Mouse (Mus musculus) embryonic facial prominence, embryonic 15.5 days (tissue): ENCODE data around the gene Gm43720. TPM values are rescaled to one million over a fixed set of nuclear protein-coding genes. Genes with fewer than 3 reads are reported as not detected.

Experiments
- ATAC-seq: fragments of 200-750 bp; cut with Nextera tagmentation; 2 replicates; pipeline ENCODE4 v1.8.0; 2017; ENCODE audit warnings: low read depth, moderate TSS enrichment; ENCODE audit not compliant: insufficient number of reproducible peaks, low FRiP score, low TSS enrichment
- H3K27ac ChIP-seq: fragments of 300-500 bp; sonication (generic); replicated peaks from 2 replicates; pipeline ENCODE4 v1.5.1; 2015; ENCODE audit warnings: mild to moderate bottlenecking, inconsistent platforms
- H3K27me3 ChIP-seq: fragments of 300-500 bp; sonication (generic); 2 replicates; pipeline ENCODE4 v1.6.1; 2015; ENCODE audit warnings: inconsistent platforms
- H3K36me3 ChIP-seq: fragments of 300-500 bp; sonication (generic); 2 replicates; pipeline ENCODE4 v1.6.1; 2015; ENCODE audit warnings: mild to moderate bottlenecking, inconsistent platforms
- H3K4me1 ChIP-seq: fragments of 300-500 bp; sonication (generic); 2 replicates; pipeline ENCODE4 v1.6.1; 2015; ENCODE audit warnings: inconsistent platforms
- H3K4me2 ChIP-seq: fragments of 300-500 bp; sonication (generic); replicated peaks from 2 replicates; pipeline ENCODE4 v1.6.1; 2015; ENCODE audit warnings: mild to moderate bottlenecking, inconsistent platforms
- H3K4me3 ChIP-seq: fragments of 300-500 bp; sonication (generic); replicated peaks from 2 replicates; pipeline ENCODE4 v1.5.1; 2015; ENCODE audit warnings: mild to moderate bottlenecking, inconsistent platforms
- H3K9ac ChIP-seq: fragments of 300-500 bp; sonication (generic); 2 replicates; pipeline ENCODE4 v1.6.1; 2015; ENCODE audit warnings: inconsistent platforms
- H3K9me3 ChIP-seq: fragments of 300-500 bp; sonication (generic); replicated peaks from 2 replicates; pipeline ENCODE4 v1.6.1; 2016; ENCODE audit warnings: inconsistent platforms
- WGBS: fragments of 180-500 bp; shearing (Covaris S2); methylation state at CpG from one replicate; pipeline ENCODE4 v1.1.7; 2015; 5-methylcytosine and 5-hydroxymethylcytosine counted together
- polyA plus RNA-seq: library from polyadenylated mRNA; unstranded; fragments of >200 nt; fragmentation: Nextera tagmentation; extraction: Ambion mirVana; gene quantifications from 2 replicates; pipeline ENCODE4 v1.2.1, GENCODE M21; 2015

Gm43720 gene
- polyA plus RNA-seq, 1 experiment from 2014 or later = 0.13 TPM

DNA sequence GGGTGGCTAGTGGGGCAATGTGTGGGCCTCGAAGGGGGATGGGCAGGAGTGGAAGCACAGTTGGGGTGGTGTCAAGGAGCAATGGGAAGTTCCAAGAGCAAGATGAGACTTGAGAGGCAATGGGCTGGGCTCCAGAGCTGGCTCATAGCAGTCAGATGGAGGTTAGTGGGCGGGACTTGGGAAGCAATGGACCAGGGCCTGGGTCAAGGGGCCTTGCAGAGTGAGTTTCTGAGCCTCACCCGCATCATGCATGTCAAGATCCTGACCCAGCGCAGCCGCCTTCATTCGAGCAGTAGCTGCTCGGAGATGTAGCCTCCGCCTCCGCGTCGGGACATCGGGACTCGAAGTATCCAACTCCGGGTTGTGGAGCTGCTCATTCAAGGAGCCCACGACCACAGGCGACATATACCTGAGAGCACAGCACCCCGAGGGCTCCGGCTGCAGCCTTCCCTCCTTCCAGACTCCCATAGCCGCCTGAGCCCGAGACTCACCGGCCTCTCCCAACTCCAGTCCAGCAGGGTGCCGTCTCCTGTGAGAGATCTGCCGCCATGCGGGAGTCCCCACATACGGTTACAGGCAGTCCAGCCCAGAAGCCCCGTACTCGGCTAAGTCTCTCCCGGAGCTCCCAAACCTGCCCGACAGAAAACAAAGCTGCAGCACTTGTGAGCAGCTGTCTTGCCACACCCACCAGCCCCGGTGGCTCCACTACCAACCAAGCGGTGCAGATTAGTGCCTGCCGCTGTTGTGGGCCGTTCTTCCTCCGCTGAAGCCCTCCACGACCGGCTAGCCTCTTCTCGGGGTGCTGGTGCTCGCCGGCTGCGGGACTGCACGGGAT is 4.3 kb downstream of the Gm43720 start:
- peak overlapping the region; percentile 33; the same call in 1 of the 2 replicates for H3K9ac ChIP-seq
- peaks cover 54% of the 10 kb centered on the region for H3K4me1 ChIP-seq

DNA sequence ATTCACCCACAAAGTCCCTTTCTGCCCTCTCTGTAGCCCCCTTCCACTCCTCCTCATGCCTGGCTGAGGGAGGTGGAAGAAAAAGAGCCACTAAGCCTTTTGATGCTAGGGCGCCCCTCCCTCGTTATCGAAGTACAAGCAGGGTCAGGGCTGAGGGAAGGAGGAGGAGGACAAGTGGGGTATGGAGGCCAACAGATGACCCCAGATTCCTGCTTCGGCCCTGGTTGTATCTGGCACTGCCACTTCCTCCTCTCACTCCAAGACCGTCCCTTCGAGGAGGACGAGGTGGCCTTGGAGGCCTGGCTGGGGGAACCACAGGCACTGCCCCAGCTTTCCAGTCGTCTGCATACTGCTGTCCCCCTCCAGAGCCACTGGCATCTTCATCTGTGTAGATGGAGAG is 5.6 kb downstream of the Gm43720 start:
- no peak for ATAC-seq
- Histone ChIP-seq H3K4me3 (no peak overlapping the region), H3K9ac (no peak overlapping the region), H3K4me2 (no peak overlapping the region), H3K4me1 (peaks cover 49% of the 10 kb centered on the region), H3K27me3 (peaks cover 6% of the 10 kb centered on the region; the same call in 1 of the 2 replicates), H3K9me3 (no peaks in the 10 kb centered on the region), H3K27ac (no peak overlapping the region), H3K36me3 (peaks cover 3% of the 10 kb centered on the region; the same call in 1 of the 2 replicates)
- 74% methylated on average over 8 of the region's 8 CpGs for WGBS

More for the DNA sequence above, 4.3 kb downstream of the Gm43720 start:
- 20% methylated on average over 41 of the region's 41 CpGs for WGBS
- H3K36me3 ChIP-seq = peaks cover 3% of the 10 kb centered on the region; the same call in 1 of the 2 replicates
- H3K27me3 ChIP-seq = peaks cover 6% of the 10 kb centered on the region; the same call in 1 of the 2 replicates
- H3K27ac ChIP-seq = no peak overlapping the region; the same call in 1 of the 2 replicates
- H3K9me3 ChIP-seq = no peaks in the 10 kb centered on the region
- ATAC-seq = no peak
- H3K4me3 ChIP-seq = peak overlapping the region; percentile 20
- H3K4me2 ChIP-seq = peak overlapping the region; percentile 40

DNA sequence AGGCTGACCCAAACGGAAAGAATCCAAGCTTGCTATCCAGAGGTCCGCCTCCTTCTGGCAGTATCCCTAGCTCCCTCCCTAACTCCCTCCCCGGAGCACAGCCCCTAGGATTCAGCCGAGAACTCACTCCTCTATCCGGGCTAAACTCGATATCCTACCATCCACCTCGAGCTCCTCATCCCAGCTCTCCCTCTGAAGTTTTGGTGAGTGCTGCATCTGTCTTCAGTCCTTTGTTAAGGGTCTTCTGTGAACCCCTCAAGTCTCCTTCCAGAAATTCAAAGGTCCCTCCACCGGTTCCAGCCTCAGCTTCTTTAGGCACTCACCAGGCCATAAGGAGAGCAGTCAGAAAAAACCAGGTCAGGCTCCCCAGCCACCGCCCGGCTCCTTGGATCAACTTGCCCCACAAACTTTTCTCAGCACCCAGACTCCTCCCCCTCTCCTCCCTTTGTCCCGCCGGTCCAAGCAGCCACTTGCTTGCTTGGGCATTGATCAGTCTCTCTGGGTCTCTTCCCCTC is 7.3 kb downstream of the Gm43720 start, which contains the start of gene Gal3st4:
Gal3st4 (minus strand) TSS at position 432 of the 515 bp plus-strand sequence.
- peak within 1 kb of the TSS; percentile 8 for H3K27ac ChIP-seq
- H3K9ac ChIP-seq = no peak within 1 kb of the TSS
- WGBS = 2% methylated on average over 12 of the region's 12 CpGs
- no peak; the same call in 1 of the 2 replicates for ATAC-seq
- peaks cover 6% of the 10 kb centered on the region; the same call in 1 of the 2 replicates for H3K27me3 ChIP-seq
- H3K4me2 ChIP-seq = peak within 1 kb of the TSS; percentile 32
- H3K4me1 ChIP-seq = peaks cover 38% of the 10 kb centered on the region
- H3K4me3 ChIP-seq = peak within 1 kb of the TSS; percentile 18
- peaks cover 1% of the 10 kb centered on the region; the same call in 1 of the 2 replicates for H3K36me3 ChIP-seq
- no peaks in the 10 kb centered on the region for H3K9me3 ChIP-seq

DNA sequence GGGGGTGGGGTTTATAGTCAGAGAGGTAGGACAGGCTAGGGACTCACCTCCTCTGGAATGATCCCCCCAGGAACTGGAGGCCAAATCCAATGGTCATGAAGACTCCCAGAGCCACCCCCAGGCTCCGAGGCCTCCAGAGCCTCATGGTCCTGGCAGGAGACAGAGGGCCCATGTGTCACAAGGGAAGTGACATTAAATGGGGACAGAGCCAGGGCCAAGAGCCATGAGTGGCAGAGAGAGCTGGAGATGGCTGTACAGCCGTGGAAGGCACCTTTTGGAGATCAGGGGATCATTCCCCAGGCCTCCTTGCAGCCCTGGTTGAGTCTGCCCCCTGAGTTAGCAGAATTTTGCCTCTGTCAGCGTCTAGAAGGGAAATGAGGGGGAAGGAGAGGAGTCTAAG is 8.5 kb downstream of the Gm43720 start:
- H3K27me3 ChIP-seq = peaks cover 6% of the 10 kb centered on the region; the same call in 1 of the 2 replicates
- peaks cover 3% of the 10 kb centered on the region; the same call in 1 of the 2 replicates for H3K36me3 ChIP-seq
- WGBS = 44% methylated on average over 3 of the region's 3 CpGs
- ATAC-seq = no peak
- no peak overlapping the region for H3K4me2 ChIP-seq
- no peak overlapping the region for H3K4me3 ChIP-seq
- H3K27ac ChIP-seq = no peak overlapping the region
- H3K9ac ChIP-seq = no peak overlapping the region
- H3K4me1 ChIP-seq = peaks cover 34% of the 10 kb centered on the region
- H3K9me3 ChIP-seq = no peaks in the 10 kb centered on the region

DNA sequence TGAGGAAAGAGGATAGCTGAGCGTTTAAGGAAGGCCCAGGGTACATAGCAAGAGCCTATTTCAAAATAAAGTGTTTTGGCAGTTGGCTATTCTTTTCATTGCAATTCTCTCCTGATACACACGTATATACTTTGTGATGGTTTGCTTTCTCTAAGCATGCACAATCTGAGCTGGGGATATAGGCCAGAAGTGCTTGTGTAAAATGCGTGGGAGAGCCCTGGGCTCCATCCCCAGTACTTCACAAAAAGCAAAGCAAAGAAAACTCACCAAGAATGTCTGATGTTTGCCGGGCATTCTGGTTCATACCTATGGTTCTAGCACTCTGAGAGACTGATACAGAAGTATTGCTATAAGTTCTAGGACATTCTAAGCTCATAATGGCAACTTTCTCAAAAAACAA is 10.8 kb downstream of the Gm43720 start:
- H3K9me3 ChIP-seq = no peaks in the 10 kb centered on the region
- H3K4me3 ChIP-seq = no peak overlapping the region
- no peak overlapping the region for H3K9ac ChIP-seq
- H3K4me2 ChIP-seq = no peak overlapping the region
- 76% methylated on average over 4 of the region's 4 CpGs for WGBS
- peaks cover 13% of the 10 kb centered on the region; the same call in 1 of the 2 replicates for H3K36me3 ChIP-seq
- H3K4me1 ChIP-seq = peaks cover 23% of the 10 kb centered on the region
- no peak for ATAC-seq
- H3K27ac ChIP-seq = no peak overlapping the region
- peaks cover 6% of the 10 kb centered on the region; the same call in 1 of the 2 replicates for H3K27me3 ChIP-seq

DNA sequence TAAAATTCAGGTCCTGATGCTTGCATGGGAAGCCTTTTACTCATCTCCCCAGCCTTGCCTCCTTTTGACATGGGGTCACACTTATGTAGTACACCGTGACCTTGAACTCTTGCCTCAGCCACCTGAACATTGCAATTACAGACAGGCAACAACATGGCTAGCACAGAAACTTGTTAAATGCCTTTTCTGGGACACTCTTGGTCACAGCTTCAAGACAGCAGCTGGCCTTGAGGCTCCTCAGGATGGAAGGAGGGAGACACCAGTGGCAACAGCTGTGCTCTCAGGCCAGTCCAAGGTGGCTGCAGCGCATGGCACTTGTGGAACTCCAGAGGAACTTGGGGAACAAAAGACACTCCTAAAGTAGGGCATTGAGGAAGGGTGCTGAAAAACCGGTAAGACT is 12.6 kb downstream of the Gm43720 start:
- H3K4me1 ChIP-seq = peaks cover 28% of the 10 kb centered on the region
- no peak overlapping the region for H3K4me2 ChIP-seq
- no peak overlapping the region for H3K4me3 ChIP-seq
- 89% methylated on average over 3 of the region's 3 CpGs for WGBS
- H3K27me3 ChIP-seq = peaks cover 6% of the 10 kb centered on the region; the same call in 1 of the 2 replicates
- no peak overlapping the region for H3K27ac ChIP-seq
- no peak overlapping the region for H3K9ac ChIP-seq
- H3K9me3 ChIP-seq = no peaks in the 10 kb centered on the region
- peaks cover 15% of the 10 kb centered on the region; the same call in 1 of the 2 replicates for H3K36me3 ChIP-seq
- no peak for ATAC-seq

DNA sequence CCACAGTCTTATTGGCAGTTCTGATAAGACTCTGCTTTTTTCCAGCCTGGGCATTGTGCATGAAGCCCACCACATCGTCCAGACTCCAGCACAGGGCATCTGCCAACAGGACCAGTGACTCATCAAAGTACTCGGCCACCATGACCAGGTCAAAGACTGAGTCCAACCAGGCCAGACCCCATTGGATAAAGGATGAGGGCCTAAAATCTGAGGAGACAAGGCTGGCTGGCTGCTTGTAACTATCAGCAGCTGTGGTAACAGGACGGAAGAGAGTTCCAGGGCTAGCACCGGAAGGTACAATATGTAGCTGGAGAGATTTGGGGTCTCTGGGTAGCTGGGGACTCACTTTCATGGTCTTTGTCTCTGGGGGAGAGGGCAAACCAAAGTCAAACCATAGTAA is 14.0 kb downstream of the Gm43720 start:
- Histone ChIP-seq H3K4me3 (no peak overlapping the region), H3K4me2 (no peak overlapping the region), H3K27me3 (no peaks in the 10 kb centered on the region), H3K9me3 (no peaks in the 10 kb centered on the region), H3K27ac (no peak overlapping the region), H3K9ac (no peak overlapping the region), H3K36me3 (peaks cover 27% of the 10 kb centered on the region), H3K4me1 (peaks cover 23% of the 10 kb centered on the region)
- no peak for ATAC-seq
- 96% methylated on average over 4 of the region's 4 CpGs for WGBS

DNA sequence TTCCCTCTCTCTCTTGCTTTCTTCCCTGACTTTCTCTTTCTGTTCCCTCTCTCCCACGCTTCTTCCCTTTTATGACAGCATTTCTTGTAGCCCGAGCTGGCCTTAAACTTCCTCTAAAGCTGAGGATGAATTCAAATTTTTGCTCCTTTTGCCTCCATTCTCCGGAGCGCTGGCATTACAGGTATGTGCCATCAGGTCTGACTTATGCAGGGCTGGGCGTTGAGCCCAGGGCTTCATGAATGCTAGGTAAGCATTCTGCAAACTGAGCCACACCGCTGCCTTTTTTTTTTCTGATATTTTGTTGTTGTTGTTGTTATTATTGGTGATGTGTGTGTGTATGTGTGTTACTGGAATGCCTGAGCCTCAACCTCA is 15.6 kb downstream of the Gm43720 start:
- Histone ChIP-seq H3K4me2 (peak overlapping the region; percentile 90), H3K27me3 (no peaks in the 10 kb centered on the region), H3K9ac (peak overlapping the region; percentile 89), H3K4me1 (peaks cover 23% of the 10 kb centered on the region), H3K27ac (peak overlapping the region; percentile 79), H3K36me3 (peaks cover 42% of the 10 kb centered on the region), H3K9me3 (no peaks in the 10 kb centered on the region), H3K4me3 (peak overlapping the region; percentile 89)
- 11% methylated on average over 6 of the region's 6 CpGs for WGBS
- no peak for ATAC-seq

DNA sequence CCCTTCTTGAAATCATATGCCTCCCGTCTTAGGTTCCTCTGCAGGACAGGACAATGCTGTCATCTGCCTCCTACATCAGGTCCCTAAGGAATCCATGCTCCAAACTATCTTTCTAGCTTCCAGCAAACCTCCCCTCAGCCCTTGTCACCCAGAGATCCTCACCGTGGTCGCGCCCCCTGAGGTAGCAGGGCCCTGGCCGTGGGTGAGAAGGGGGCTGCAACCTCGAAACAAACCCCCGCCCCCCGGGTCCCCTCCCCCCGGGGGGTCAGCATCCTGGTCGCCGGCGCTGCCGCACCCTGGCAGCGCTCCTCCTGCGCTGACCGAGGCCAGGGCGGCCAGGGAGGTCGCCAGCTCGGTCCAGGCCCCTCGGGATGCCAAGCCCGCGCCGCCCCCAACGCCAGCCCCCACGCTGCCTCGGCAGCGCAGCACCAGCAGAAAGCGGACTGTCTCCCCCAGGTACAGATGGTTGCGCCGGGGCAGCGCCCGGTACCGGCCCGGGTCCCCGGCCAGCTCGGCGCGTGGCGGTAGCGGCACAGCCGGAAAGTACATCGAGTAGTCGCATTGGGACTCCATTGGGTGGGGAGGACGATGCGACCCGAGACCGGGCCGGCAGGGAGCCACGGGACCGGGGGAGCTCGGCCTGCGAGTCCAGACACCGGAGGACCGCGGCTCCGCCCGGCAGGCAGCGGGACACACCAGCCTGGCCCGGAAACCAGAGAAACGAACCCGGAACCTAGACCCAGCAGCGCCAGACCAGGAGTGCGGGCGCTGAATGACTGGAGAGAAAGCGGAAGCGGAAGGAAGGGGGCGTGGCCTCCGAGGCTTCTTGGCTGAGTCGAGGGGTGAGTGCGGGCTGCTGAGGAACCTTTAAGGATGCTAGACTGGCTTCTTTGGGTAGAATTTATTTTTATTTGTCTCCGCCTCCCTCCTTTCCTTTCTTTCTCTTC is 16.2 kb downstream of the Gm43720 start, which contains the start of gene BC037034:
BC037034 (minus strand) TSS at position 774 of the 947 bp plus-strand sequence.
- ATAC-seq = peak; percentile 84
- H3K27me3 ChIP-seq = no peaks in the 10 kb centered on the region
- H3K36me3 ChIP-seq = peaks cover 49% of the 10 kb centered on the region
- WGBS = under 1% methylated on average over 65 of the region's 71 CpGs
- peak within 1 kb of the TSS; percentile 90 for H3K4me2 ChIP-seq
- peaks cover 23% of the 10 kb centered on the region for H3K4me1 ChIP-seq
- peak within 1 kb of the TSS; percentile 89 for H3K4me3 ChIP-seq
- H3K27ac ChIP-seq = peak within 1 kb of the TSS; percentile 79
- H3K9ac ChIP-seq = peak within 1 kb of the TSS; percentile 89
- H3K9me3 ChIP-seq = no peaks in the 10 kb centered on the region

DNA sequence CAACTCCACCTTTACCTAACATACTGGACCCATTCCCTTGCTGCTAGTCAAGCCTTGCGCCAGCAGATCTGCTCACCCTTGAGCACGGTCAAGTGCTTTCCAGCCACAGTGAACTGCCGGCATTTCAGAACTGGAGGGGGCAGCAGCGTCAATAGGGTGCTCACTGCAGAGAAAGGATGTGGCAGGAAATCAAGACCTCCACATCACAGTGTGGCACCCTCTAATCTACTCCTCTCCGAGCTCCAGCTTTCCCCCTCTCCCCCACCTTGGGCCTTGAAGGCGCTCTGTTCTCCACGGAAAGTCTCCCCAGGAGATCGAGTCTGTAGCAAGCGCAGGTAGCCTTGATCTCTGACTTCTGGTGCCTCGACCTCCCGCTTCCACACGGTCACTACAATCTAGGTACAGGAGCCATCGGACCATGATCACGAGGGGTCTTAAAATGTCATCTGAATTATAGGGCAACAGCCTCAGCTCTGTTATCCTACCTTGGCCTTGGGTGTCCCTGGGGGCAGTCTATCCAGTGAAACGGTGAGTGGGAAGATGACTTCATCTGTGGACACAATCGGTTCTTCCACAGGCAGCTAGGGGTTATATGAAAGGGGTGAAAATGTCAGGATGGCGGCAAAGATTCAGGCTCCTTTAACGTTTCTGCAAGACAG is 17.0 kb downstream of the Gm43720 start:
- Histone ChIP-seq H3K4me2 (peak overlapping the region; percentile 90), H3K27ac (no peak overlapping the region), H3K9ac (peak overlapping the region; percentile 89), H3K9me3 (no peaks in the 10 kb centered on the region), H3K4me1 (peaks cover 23% of the 10 kb centered on the region), H3K4me3 (peak overlapping the region; percentile 89), H3K36me3 (peaks cover 52% of the 10 kb centered on the region), H3K27me3 (no peaks in the 10 kb centered on the region)
- no peak for ATAC-seq
- WGBS = 55% methylated on average over 18 of the region's 18 CpGs
